Mouse (Mus musculus): ENCODE results near the gene Cd200r1. TPM values are rescaled to one million over a fixed set of nuclear protein-coding genes. Genes with fewer than 3 reads are reported as not detected.
"Not testable (repeated sequence)": the region's sequence is repeated elsewhere in the genome, so short reads cannot be mapped to it uniquely, and the experiment has no call there.

The Cd200r1 gene
- polyA plus RNA-seq, 1 experiment from 2014 or later = 0.54 TPM

GRCm38 (mm10) chr16:44832286-44832685 lies 66.8 kb downstream of the Cd200r1 start:
- Histone ChIP-seq H3K36me3 (no peaks in the 10 kb centered on the region), H3K27ac (replicated peaks) (no peak overlapping the region), H3K4me1 (no peaks in the 10 kb centered on the region), H3K27me3 (ENCODE audit: low read depth, poor library complexity, severe bottlenecking) (no peaks in the 10 kb centered on the region), H3K9me3 (replicated peaks) (no peaks in the 10 kb centered on the region), H3K4me3 (no peak overlapping the region)
- WGBS = 82% methylated on average over 3 of the region's 3 CpGs
- DNase-seq (ENCODE audit: low spot score) = no peak

GRCm38 (mm10) chr16:44833189-44833588 lies 67.7 kb downstream of the Cd200r1 start:
- 56% methylated on average over 2 of the region's 2 CpGs for WGBS
- not testable (repeated sequence) for H3K27ac ChIP-seq (replicated peaks); H3K9me3 ChIP-seq (replicated peaks); H3K36me3 ChIP-seq; H3K4me3 ChIP-seq; DNase-seq (ENCODE audit: low spot score); H3K4me1 ChIP-seq; H3K27me3 ChIP-seq (ENCODE audit: low read depth, poor library complexity, severe bottlenecking)

Other genes with a start within 250 kb of the Cd200r1 start
- 30.8 and 37.1 TPM in 2 replicates for gene Boc, start 206.8 kb upstream of the Cd200r1 start, polyA plus RNA-seq (2016; fragmentation: Nextera tagmentation; extraction: Ambion mirVana)
- 11.3 and 14.0 TPM in 2 replicates for gene Nepro, start 41.4 kb upstream of the Cd200r1 start, polyA plus RNA-seq (2016; fragmentation: Nextera tagmentation; extraction: Ambion mirVana)
- 29.8 and 31.7 TPM in 2 replicates for gene Gtpbp8, start 19.4 kb upstream of the Cd200r1 start, polyA plus RNA-seq (2016; fragmentation: Nextera tagmentation; extraction: Ambion mirVana)
- 0.11 TPM in 1 of 2 replicates, not detected in the other for gene Cd200r4, start 46.0 kb downstream of the Cd200r1 start, polyA plus RNA-seq (2016; fragmentation: Nextera tagmentation; extraction: Ambion mirVana)
- not detected in 2 replicates for gene Cd200r2, start 101.4 kb downstream of the Cd200r1 start, polyA plus RNA-seq (2016; fragmentation: Nextera tagmentation; extraction: Ambion mirVana)
- gene Cd200r3, start 177.9 kb downstream of the Cd200r1 start, polyA plus RNA-seq (2016; fragmentation: Nextera tagmentation; extraction: Ambion mirVana) = not detected in 2 replicates

All from midbrain, embryonic 10.5 days (tissue).